Mouse (Mus musculus): Measurements from ENCODE around the gene Gcgr. TPM values are rescaled to one million over a fixed set of nuclear protein-coding genes. Genes with fewer than 3 reads are reported as not detected.
A peak's percentile ranks its signal among the peaks of the same experiment; 100 is the strongest.

Gcgr gene
- total and polyA plus RNA-seq, 3 experiments = not detected

- peak; percentile 19; the same call in 1 of the 2 replicates for TF ChIP-seq SMC3 (IDR thresholded peaks at IDR 0.05; ENCODE audit: low read depth, low read length)
- TF ChIP-seq ETS1 (IDR thresholded peaks at IDR 0.05; ENCODE audit: low read depth, low read length) = peak; percentile 63; the same call in 1 of the 2 replicates
- TF ChIP-seq UBTF (IDR thresholded peaks at IDR 0.05; ENCODE audit: borderline replicate concordance, insufficient read depth, low read depth, low read length) = no peak
- no peak for TF ChIP-seq ZKSCAN1 (IDR thresholded peaks at IDR 0.05; ENCODE audit: low read depth, low read length)
- TF ChIP-seq MAX (IDR thresholded peaks at IDR 0.05; ENCODE audit: low read length) = peak; percentile 83
- TF ChIP-seq HCFC1 (IDR thresholded peaks at IDR 0.05; ENCODE audit: low read depth, low read length) = peak; percentile 74
- no peak; the same call in 1 of the 2 replicates for TF ChIP-seq USF1 (IDR thresholded peaks at IDR 0.05; ENCODE audit: low read depth, low read length)
- TF ChIP-seq RCOR1 (IDR thresholded peaks at IDR 0.05; ENCODE audit: low read depth, low read length) = peak; percentile 56; the same call in 1 of the 2 replicates
- peak; percentile 39 to 78; a peak in 3 of 4 replicates for TF ChIP-seq EP300 (IDR thresholded peaks at IDR 0.05; ENCODE audit: low read depth in 1 of 2, low read length in 2 of 2)
- TF ChIP-seq CHD2 (IDR thresholded peaks at IDR 0.05; ENCODE audit: low read length) = peak; percentile 88
- peak; percentile 85; the same call in 1 of the 2 replicates for TF ChIP-seq ZMIZ1 (IDR thresholded peaks at IDR 0.05; ENCODE audit: low read depth, low read length)
- TF ChIP-seq MAFK (IDR thresholded peaks at IDR 0.05; ENCODE audit: borderline replicate concordance, low read depth, low read length) = 0 out of 2 replicates have a peak, but pooled peaks have one; percentile 17
- no peak for TF ChIP-seq ZNF384 (IDR thresholded peaks at IDR 0.05; ENCODE audit: low read depth, low read length)
- peak; percentile 74; the same call in 1 of the 2 replicates for TF ChIP-seq CHD1 (IDR thresholded peaks at IDR 0.05; ENCODE audit: low read depth, low read length)
- 0 out of 2 replicates have a peak, but pooled peaks have one; percentile 31 for TF ChIP-seq KAT2A (conservative IDR thresholded peaks at IDR 0.05; ENCODE audit: low read depth, low read length)
- no peak for TF ChIP-seq NRF1 (IDR thresholded peaks at IDR 0.05; ENCODE audit: insufficient read depth, low read depth, low read length, poor library complexity, severe bottlenecking)
- peak; percentile 94 for TF ChIP-seq MXI1 (IDR thresholded peaks at IDR 0.05; ENCODE audit: low read depth, low read length)
- TF ChIP-seq MEF2A (IDR thresholded peaks at IDR 0.05; ENCODE audit: extremely low read depth, insufficient replicate concordance, low read depth, low read length, poor library complexity, severe bottlenecking) = no peak
- no peak for TF ChIP-seq RAD21 (IDR thresholded peaks at IDR 0.05; ENCODE audit: low read depth, low read length)
- TF ChIP-seq JUND (IDR thresholded peaks at IDR 0.05; ENCODE audit: low read depth, low read length) = no peak
- no peak for TF ChIP-seq USF2 (IDR thresholded peaks at IDR 0.05; ENCODE audit: borderline replicate concordance in 1 of 2, insufficient read depth in 1 of 2, low read depth in 1 of 2, low read length in 2 of 2)
- peak; percentile 70; the same call in 1 of the 2 replicates for TF ChIP-seq MYB (IDR thresholded peaks at IDR 0.05; ENCODE audit: low read depth, low read length)
- peak; percentile 47 for TF ChIP-seq GATA1 (IDR thresholded peaks at IDR 0.05; ENCODE audit: low read depth, low read length)
- peak; percentile 61 to 88; a peak in 3 of 4 replicates for TF ChIP-seq POLR2A (IDR thresholded peaks at IDR 0.05; ENCODE audit: control insufficient read depth in 1 of 2, insufficient read depth in 1 of 2, low read depth in 1 of 2, low read length in 2 of 2, poor library complexity in 1 of 2)
These were observed 20.0 kb upstream of the Gcgr start (continued) for GRCm38 (mm10) chr11:120510375-120511030.

All from MEL (cell line).